17 mouse cellular contexts compared by ENCODE assay signal in the genomic region with DNA sequence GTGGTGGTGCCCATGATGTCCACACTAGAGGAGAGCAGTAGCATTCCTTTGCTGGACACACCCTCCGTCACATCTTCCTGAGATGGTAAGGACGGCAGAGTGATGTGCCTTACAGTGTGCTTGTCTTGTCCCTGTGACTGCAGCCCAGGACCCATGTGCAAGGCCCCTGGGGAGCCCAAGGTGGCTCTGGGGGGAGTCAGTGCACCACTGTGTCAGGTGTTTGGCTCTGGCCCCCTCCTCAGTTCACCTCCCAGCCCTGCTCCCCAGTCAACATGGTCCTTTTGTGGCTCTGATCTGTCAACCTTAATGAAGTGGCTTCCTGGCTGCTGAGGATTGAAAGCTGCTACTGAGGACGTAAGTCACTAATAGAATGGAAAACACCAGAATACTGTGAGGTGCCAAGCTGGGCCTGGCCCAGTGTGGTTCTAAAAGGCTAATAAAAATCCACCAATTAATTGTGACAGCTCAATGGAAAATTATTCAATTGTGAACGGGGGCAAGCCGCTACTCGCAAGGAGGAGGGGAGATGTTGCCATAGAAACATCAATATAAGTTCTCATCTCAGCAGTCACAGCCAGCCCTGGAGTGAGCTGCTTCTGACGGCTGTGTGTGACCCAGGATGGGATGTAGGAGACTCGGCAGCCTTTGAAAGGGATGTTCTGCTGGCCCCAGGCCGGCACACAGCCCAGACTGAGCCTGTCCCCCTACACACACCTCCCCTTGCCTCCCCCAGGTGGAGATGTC. TPM values are rescaled to one million over a fixed set of nuclear protein-coding genes. Genes with fewer than 3 reads are reported as not detected.
A peak's percentile ranks its signal among the peaks of the same experiment; 100 is the strongest.
DNase-seq lines count a peak whose midpoint lies in the region; ATAC-seq and TF ChIP-seq lines count a peak whose summit lies in the region.
"Had no signal": no experiment of that assay in that cellular context is flagged by ENCODE, and none has a peak within 500 bp of the region (broad histone marks: within the 10 kb centered on the region; RNA-seq: fewer than 3 reads in every experiment).

No protein-coding gene starts in this region.

- H3ac ChIP-seq in myocyte (ENCODE audit: control insufficient read depth, insufficient read length): no peak overlapping the region

- H3K9me3 ChIP-seq in forebrain, embryonic 14.5 days (replicated peaks; ENCODE audit: control insufficient read depth, low read length): no peaks in the 10 kb centered on the region
- no peaks in the 10 kb centered on the region for H3K9me3 ChIP-seq in limb, embryonic 10.5 days (replicated peaks)
- no peaks in the 10 kb centered on the region for H3K9me3 ChIP-seq in heart, embryonic 10.5 days

- ATAC-seq in forebrain, embryonic 14.5 days: peak; percentile 47
- ATAC-seq: Patski had no signal

- H3K36me3 ChIP-seq in forebrain, embryonic 14.5 days (ENCODE audit: control insufficient read depth, insufficient read depth, low read length): peaks cover 28% of the 10 kb centered on the region
- H3K36me3 ChIP-seq in limb, embryonic 10.5 days: peaks cover 39% of the 10 kb centered on the region
- H3K36me3 ChIP-seq in myocyte (ENCODE audit: control insufficient read depth, insufficient read depth): peaks cover 5% of the 10 kb centered on the region
- H3K36me3 ChIP-seq in heart, embryonic 10.5 days: peaks cover 33% of the 10 kb centered on the region

- H3K4me2 ChIP-seq in forebrain, embryonic 14.5 days (ENCODE audit: low read length): no peak overlapping the region
- H3K4me2 ChIP-seq in myocyte (ENCODE audit: low read depth): no peak overlapping the region

- no peaks in the 10 kb centered on the region for H3K27me3 ChIP-seq in forebrain, embryonic 14.5 days (replicated peaks; ENCODE audit: control insufficient read depth, insufficient read depth, low read length)
- no peaks in the 10 kb centered on the region for H3K27me3 ChIP-seq in limb, embryonic 10.5 days (ENCODE audit: low read depth, poor library complexity, severe bottlenecking)
- H3K27me3 ChIP-seq in myocyte (ENCODE audit: control insufficient read depth, insufficient read depth, insufficient read length): no peaks in the 10 kb centered on the region
- peaks cover 24% of the 10 kb centered on the region for H3K27me3 ChIP-seq in heart, embryonic 10.5 days (ENCODE audit: insufficient read depth, poor library complexity, severe bottlenecking)
- H3K27me3 ChIP-seq: Patski had no signal

- TF ChIP-seq POLR2A in myocyte (IDR thresholded peaks at IDR 0.05; ENCODE audit: insufficient read length, low read depth): no peak

- peak overlapping the region; percentile 80 for H3K27ac ChIP-seq in forebrain, embryonic 14.5 days (ENCODE audit: low read depth, low read length)
- H3K27ac ChIP-seq in limb, embryonic 10.5 days: 0 out of 2 replicates have a peak overlapping the region, but pooled peaks have one; percentile 26
- H3K27ac ChIP-seq in heart, embryonic 10.5 days: no peak overlapping the region
- H3K27ac ChIP-seq: macrophage; stomach, postnatal 0 days had no signal

- peaks cover 10% of the 10 kb centered on the region for H3K4me1 ChIP-seq in forebrain, embryonic 14.5 days (ENCODE audit: control insufficient read depth, insufficient read depth, low read length)
- peaks cover 45% of the 10 kb centered on the region for H3K4me1 ChIP-seq in limb, embryonic 10.5 days
- peaks cover 35% of the 10 kb centered on the region for H3K4me1 ChIP-seq in heart, embryonic 10.5 days

- H3K4me3 ChIP-seq in forebrain, embryonic 14.5 days (ENCODE audit: low read depth, low read length): no peak overlapping the region
- H3K4me3 ChIP-seq in limb, embryonic 10.5 days: no peak overlapping the region
- H3K4me3 ChIP-seq in myocyte: no peak overlapping the region
- no peak overlapping the region for H3K4me3 ChIP-seq in heart, embryonic 10.5 days

- peak; percentile 48 for DNase-seq in embryo, embryonic 11 days
- DNase-seq in forebrain, embryonic 14.5 days (ENCODE audit: low spot score): peak; percentile 71
- DNase-seq in limb, embryonic 10.5 days (ENCODE audit: low spot score): no peak
- no peak for DNase-seq in heart, embryonic 10.5 days (ENCODE audit: low spot score)
- DNase-seq in right cerebral cortex, postnatal 25 days: no peak
- DNase-seq in gastrocnemius, adult 8-10 months (ENCODE audit: low spot score in 2 of 2): no peak
- DNase-seq: adrenal gland, adult 8-10 months; cerebellum, postnatal 36 days; heart, postnatal 10 days had no signal

- H3K9ac ChIP-seq in forebrain, embryonic 14.5 days (ENCODE audit: low read length): peak overlapping the region; percentile 5; the same call in 1 of the 2 replicates

- H3K79me2 ChIP-seq in myocyte (ENCODE audit: control insufficient read depth, insufficient read depth): no peaks in the 10 kb centered on the region

- WGBS in forebrain, embryonic 14.5 days: 16% methylated on average over 9 of the region's 9 CpGs
- WGBS in limb, embryonic 10.5 days: 59% methylated on average over 9 of the region's 9 CpGs
- 63% methylated on average over 9 of the region's 9 CpGs for WGBS in heart, embryonic 10.5 days

TF ChIP-seq in myocyte, 11 proteins besides CTCF, POLR2A, EP300 and RAD21:
- TF ChIP-seq SRF (IDR thresholded peaks at IDR 0.05; ENCODE audit: control insufficient read depth, insufficient read length, low read depth): no peak
- TF ChIP-seq POLR2AphosphoS2 (IDR thresholded peaks at IDR 0.05; ENCODE audit: insufficient read length, low read depth): peak; percentile 60
- no peak for TF ChIP-seq MAX (IDR thresholded peaks at IDR 0.05; ENCODE audit: low read depth)
- no peak for TF ChIP-seq E2F4 (IDR thresholded peaks at IDR 0.05; ENCODE audit: insufficient read depth)
- no peak for TF ChIP-seq MYOD1 (IDR thresholded peaks at IDR 0.05; ENCODE audit: control insufficient read depth in 1 of 3, insufficient read length in 2 of 3, low read depth in 2 of 3)

RNA-seq across cellular contexts. Expression of a gene that starts 3.6 kb away (rescaled TPM):
- 0.11 and 0.19 TPM in 2 replicates for polyA plus RNA-seq in forebrain, embryonic 14.5 days (2014; fragmentation: Nextera tagmentation; extraction: Ambion mirVana)
- polyA plus RNA-seq in limb, embryonic 10.5 days (2016; fragmentation: Nextera tagmentation; extraction: Ambion mirVana): 0.06 and 0.23 TPM in 2 replicates
- polyA plus RNA-seq in myocyte (2012; fragmentation: generic; extraction: Trizol): 1.5 TPM
- polyA plus RNA-seq in heart, embryonic 10.5 days (2016; fragmentation: Nextera tagmentation; extraction: Ambion mirVana): 0.06 TPM in 1 of 2 replicates, not detected in the other
- not detected for total RNA-seq in gastrocnemius, adult 8-10 months (2022)
- total RNA-seq: adrenal gland, adult 8-10 months; granulocyte monocyte progenitor cell, adult 5-6 weeks; heart, postnatal 10 days; left cerebral cortex, adult 18-20 months; liver, adult 2 months had no signal
- polyA plus RNA-seq: kidney, embryonic 16.5 days; liver, adult 2 months; macrophage; Patski had no signal

RNA-seq across cellular contexts. Expression of a gene that starts 39.0 kb away (rescaled TPM):
- 3.0 and 3.3 TPM in 2 replicates for polyA plus RNA-seq in forebrain, embryonic 14.5 days (2014; fragmentation: Nextera tagmentation; extraction: Ambion mirVana)
- 0.04 and 0.13 TPM in 2 replicates for polyA plus RNA-seq in limb, embryonic 10.5 days (2016; fragmentation: Nextera tagmentation; extraction: Ambion mirVana)
- 0.13 TPM for polyA plus RNA-seq in myocyte (2012; fragmentation: generic; extraction: Trizol)
- 0.12 and 0.36 TPM in 2 replicates for polyA plus RNA-seq in heart, embryonic 10.5 days (2016; fragmentation: Nextera tagmentation; extraction: Ambion mirVana)
- not detected for total RNA-seq in gastrocnemius, adult 8-10 months (2022)
- total RNA-seq: granulocyte monocyte progenitor cell, adult 5-6 weeks; heart, postnatal 10 days; liver, adult 2 months had no signal
- polyA plus RNA-seq: liver, adult 2 months; macrophage had no signal

Comparison
In these comparisons a context has a peak if more than half of its experiments do, and no peak if none do; other contexts are left out.
1. DNase-seq: peak in embryo, embryonic 11 days (single experiment) and forebrain, embryonic 14.5 days (single experiment); none in limb, embryonic 10.5 days (single experiment), heart, embryonic 10.5 days (single experiment), right cerebral cortex, postnatal 25 days (single experiment) and gastrocnemius, adult 8-10 months (0 of 2).